24 mouse cellular contexts compared by ENCODE assay signal in genomic region chr11:7794206-7794605, GRCm38 (mm10).
DNase-seq lines count a peak whose midpoint lies in the region; ATAC-seq and TF ChIP-seq lines count a peak whose summit lies in the region.
"Had no signal": no experiment of that assay in that cellular context is flagged by ENCODE, and none has a peak within 500 bp of the region (broad histone marks: within the 10 kb centered on the region; RNA-seq: fewer than 3 reads in every experiment).

No protein-coding gene starts in this region.

- H3K27me3 ChIP-seq in C2C12 (ENCODE audit: control insufficient read depth, insufficient read depth, insufficient read length), result no peaks in the 10 kb centered on the region
- H3K27me3 ChIP-seq in stomach, embryonic 14.5 days (ENCODE audit: control insufficient read depth, insufficient read depth, low read length), result no peaks in the 10 kb centered on the region
- H3K27me3 ChIP-seq in stomach, postnatal 0 days (ENCODE audit: control insufficient read depth, insufficient read depth, low read length), result no peaks in the 10 kb centered on the region
- H3K27me3 ChIP-seq: embryonic facial prominence, embryonic 12.5 days; forebrain, embryonic 12.5 days had no signal

- peak; percentile 74 for TF ChIP-seq EP300 in stomach, postnatal 0 days (optimal IDR thresholded peaks at IDR 0.05)

- no peak overlapping the region for H3K9ac ChIP-seq in stomach, embryonic 14.5 days (replicated peaks; ENCODE audit: low read depth, low read length)
- H3K9ac ChIP-seq in stomach, postnatal 0 days (ENCODE audit: low read length), result no peak overlapping the region
- H3K9ac ChIP-seq: embryonic facial prominence, embryonic 12.5 days; forebrain, embryonic 12.5 days had no signal

- H3K4me1 ChIP-seq in stomach, embryonic 14.5 days (ENCODE audit: control insufficient read depth, insufficient read depth, low read length), result no peaks in the 10 kb centered on the region
- H3K4me1 ChIP-seq in stomach, postnatal 0 days (replicated peaks; ENCODE audit: control insufficient read depth, insufficient read depth), result no peaks in the 10 kb centered on the region
- H3K4me1 ChIP-seq: embryonic facial prominence, embryonic 12.5 days; forebrain, embryonic 10.5 days; forebrain, embryonic 12.5 days had no signal

- no peak overlapping the region for H3K4me3 ChIP-seq in C2C12 (ENCODE audit: insufficient read depth, poor library complexity, severe bottlenecking)
- no peak overlapping the region for H3K4me3 ChIP-seq in stomach, embryonic 14.5 days (ENCODE audit: low read depth, low read length)
- H3K4me3 ChIP-seq in stomach, postnatal 0 days (ENCODE audit: low read depth, low read length), result no peak overlapping the region
- H3K4me3 ChIP-seq: embryonic facial prominence, embryonic 10.5 days; embryonic facial prominence, embryonic 12.5 days; erythroblast, embryonic 14.5 days; forebrain, embryonic 10.5 days; forebrain, embryonic 12.5 days had no signal

- H3K79me2 ChIP-seq in C2C12 (ENCODE audit: control insufficient read depth, insufficient read depth), result no peaks in the 10 kb centered on the region

- 6% methylated on average over 1 of the region's 1 CpGs for WGBS in stomach, embryonic 14.5 days
- WGBS in stomach, postnatal 0 days, result 6% methylated on average over 1 of the region's 1 CpGs

- no peak for TF ChIP-seq CTCF in C2C12 (IDR thresholded peaks at IDR 0.05; ENCODE audit: control insufficient read depth, insufficient read depth, insufficient read length)
- TF ChIP-seq CTCF in stomach, postnatal 0 days (IDR thresholded peaks at IDR 0.05; ENCODE audit: low read depth), result no peak

- H3K79me3 ChIP-seq in C2C12 (ENCODE audit: low read depth), result no peaks in the 10 kb centered on the region

- DNase-seq in ZHBTc4 (ENCODE audit: low read depth, low spot score), result peak; percentile 28
- DNase-seq in stomach, postnatal 0 days (ENCODE audit: low spot score), result no peak
- DNase-seq in right cerebral cortex, adult 2 months (ENCODE audit: low spot score in 2 of 2), result no peak
- DNase-seq in urinary bladder, adult 18-20 months (ENCODE audit: low spot score in 2 of 2), result no peak
- DNase-seq in adrenal gland, postnatal 14 days, result no peak
- DNase-seq: adrenal gland, adult 2 months; adrenal gland, postnatal 10 days; adrenal gland, postnatal 36 days; B cell, adult 2 months; cerebellum, adult 11-12 months; cerebellum, adult 2 months; cerebellum, adult 9-10 months; cerebellum, postnatal 10 days; cerebellum, postnatal 25 days had no signal

- ATAC-seq in stomach, embryonic 14.5 days (ENCODE audit: insufficient number of reproducible peaks, insufficient read depth, low FRiP score, low read depth), result peak; percentile 56; the same call in 1 of the 2 replicates
- ATAC-seq in stomach, postnatal 0 days (ENCODE audit: low FRiP score, low TSS enrichment), result peak; percentile 75; the same call in 1 of the 2 replicates
- no peak for ATAC-seq in frontal cortex, adult (ENCODE audit: low TSS enrichment)
- ATAC-seq: forebrain, embryonic 14.5 days; forebrain, embryonic 16.5 days had no signal

- no peak overlapping the region for H3ac ChIP-seq in C2C12 (ENCODE audit: control insufficient read depth, insufficient read length, low read depth)

- no peak overlapping the region for H3K4me2 ChIP-seq in stomach, embryonic 14.5 days (replicated peaks; ENCODE audit: low read depth, low read length)
- no peak overlapping the region for H3K4me2 ChIP-seq in stomach, postnatal 0 days (replicated peaks; ENCODE audit: low read depth)
- H3K4me2 ChIP-seq: embryonic facial prominence, embryonic 12.5 days; forebrain, embryonic 12.5 days had no signal

- no peak overlapping the region for H3K27ac ChIP-seq in stomach, embryonic 14.5 days (ENCODE audit: low read length)
- H3K27ac ChIP-seq in stomach, postnatal 0 days (replicated peaks), result no peak overlapping the region
- H3K27ac ChIP-seq: embryonic facial prominence, embryonic 10.5 days; embryonic facial prominence, embryonic 12.5 days; forebrain, embryonic 10.5 days; forebrain, embryonic 12.5 days had no signal

- H3K9me3 ChIP-seq in stomach, embryonic 14.5 days (ENCODE audit: control insufficient read depth, low read depth, low read length), result no peaks in the 10 kb centered on the region
- no peaks in the 10 kb centered on the region for H3K9me3 ChIP-seq in stomach, postnatal 0 days (ENCODE audit: control insufficient read depth, low read length)
- H3K9me3 ChIP-seq: embryonic facial prominence, embryonic 10.5 days; embryonic facial prominence, embryonic 12.5 days; forebrain, embryonic 10.5 days; forebrain, embryonic 12.5 days had no signal

- no peaks in the 10 kb centered on the region for H3K36me3 ChIP-seq in C2C12 (ENCODE audit: control insufficient read depth, insufficient read depth)
- no peaks in the 10 kb centered on the region for H3K36me3 ChIP-seq in stomach, embryonic 14.5 days (ENCODE audit: control insufficient read depth, insufficient read depth, low read length)
- H3K36me3 ChIP-seq in stomach, postnatal 0 days (ENCODE audit: control insufficient read depth, insufficient read depth, low read length), result no peaks in the 10 kb centered on the region
- H3K36me3 ChIP-seq: embryonic facial prominence, embryonic 10.5 days; embryonic facial prominence, embryonic 12.5 days; forebrain, embryonic 10.5 days; forebrain, embryonic 12.5 days had no signal

TF ChIP-seq in C2C12, 6 proteins besides CTCF, POLR2A, EP300 and RAD21:
- TF ChIP-seq MAX (IDR thresholded peaks at IDR 0.05) (peak; percentile 79), FOSL1 (IDR thresholded peaks at IDR 0.05; ENCODE audit: insufficient read depth, low read length, poor library complexity, severe bottlenecking) (peak; percentile 14), MYOD1 (IDR thresholded peaks at IDR 0.05; ENCODE audit: control insufficient read depth, insufficient read length, low read depth) (no peak), CEBPB (IDR thresholded peaks at IDR 0.05; ENCODE audit: low read depth) (peak; percentile 76)
